Mouse (Mus musculus) intestine, embryonic 16.5 days (tissue): Measurements from ENCODE around the gene Khsrp. TPM values are rescaled to one million over a fixed set of nuclear protein-coding genes. Genes with fewer than 3 reads are reported as not detected.

Source experiments
- ATAC-seq: fragments of 200-750 bp; cut with Nextera tagmentation; 2 replicates; pipeline ENCODE4 v1.8.0; 2017; ENCODE audit warnings: moderate TSS enrichment, moderate library complexity
- H3K27ac ChIP-seq: fragments of 300-500 bp; sonication (generic); 2 replicates; pipeline ENCODE4 v1.5.1; 2014; ENCODE audit warnings: mild to moderate bottlenecking, low read length
- H3K27me3 ChIP-seq: fragments of 300-500 bp; sonication (generic); replicated peaks from 2 replicates; pipeline ENCODE4 v1.6.1; 2014; ENCODE audit warnings: low read length, control low read depth, mixed read lengths; ENCODE audit not compliant: control insufficient read depth, insufficient read depth
- H3K36me3 ChIP-seq: fragments of 300-500 bp; sonication (generic); 2 replicates; pipeline ENCODE4 v1.6.1; 2014; ENCODE audit warnings: low read length, control low read depth; ENCODE audit not compliant: control insufficient read depth, insufficient read depth
- H3K4me1 ChIP-seq: fragments of 300-500 bp; sonication (generic); 2 replicates; pipeline ENCODE4 v1.6.1; 2014; ENCODE audit warnings: low read length, control low read depth, mixed read lengths; ENCODE audit not compliant: control insufficient read depth, insufficient read depth
- H3K4me2 ChIP-seq: fragments of 300-500 bp; sonication (generic); 2 replicates; pipeline ENCODE4 v1.6.1; 2014; ENCODE audit warnings: low read depth, low read length, control low read depth
- H3K4me3 ChIP-seq: fragments of 300-500 bp; sonication (generic); 2 replicates; pipeline ENCODE4 v1.5.1; 2014; ENCODE audit warnings: mild to moderate bottlenecking, low read length
- H3K9ac ChIP-seq: fragments of 300-500 bp; sonication (generic); 2 replicates; pipeline ENCODE4 v1.6.1; 2014; ENCODE audit warnings: low read depth, low read length
- H3K9me3 ChIP-seq: fragments of 300-500 bp; sonication (generic); 2 replicates; pipeline ENCODE4 v1.6.1; 2016; ENCODE audit warnings: low read length, control low read depth; ENCODE audit not compliant: control insufficient read depth
- WGBS: fragments of 180-500 bp; shearing (Covaris S2); extraction: QIAGEN DNeasy Blood & Tissue Kit; methylation state at CpG from one replicate; pipeline ENCODE4 v1.1.7; 2014; 5-methylcytosine and 5-hydroxymethylcytosine counted together
- polyA plus RNA-seq: library from polyadenylated mRNA; unstranded; fragments of >200 nt; fragmentation: Nextera tagmentation; extraction: Ambion mirVana; gene quantifications from 2 replicates; pipeline ENCODE4 v1.2.1, GENCODE M21; 2015

Khsrp gene
- polyA plus RNA-seq, 1 experiment from 2014 or later = 15.7 TPM

GRCm38 (mm10) chr17:56996506-56996905 lies 34.8 kb downstream of the Khsrp start:
- Histone ChIP-seq H3K27ac (no peak overlapping the region), H3K4me2 (0 out of 2 replicates have a peak overlapping the region, but pooled peaks have one; percentile 22), H3K9me3 (no peaks in the 10 kb centered on the region), H3K4me3 (no peak overlapping the region; the same call in 1 of the 2 replicates), H3K4me1 (0 out of 2 replicates have a peak, but pooled peaks cover 5% of the 10 kb centered on the region), H3K27me3 (no peaks in the 10 kb centered on the region), H3K9ac (0 out of 2 replicates have a peak overlapping the region, but pooled peaks have one; percentile 21), H3K36me3 (peaks cover 26% of the 10 kb centered on the region)
- 72% methylated on average over 2 of the region's 2 CpGs for WGBS
- ATAC-seq = peak; percentile 1; the same call in 1 of the 2 replicates

- H3K9ac ChIP-seq = no peak overlapping the region
- H3K4me2 ChIP-seq = no peak overlapping the region
- H3K4me3 ChIP-seq = no peak overlapping the region
- no peaks in the 10 kb centered on the region for H3K9me3 ChIP-seq
- no peak overlapping the region for H3K27ac ChIP-seq
- 89% methylated on average over 8 of the region's 8 CpGs for WGBS
- peaks cover 26% of the 10 kb centered on the region for H3K36me3 ChIP-seq
- no peaks in the 10 kb centered on the region for H3K27me3 ChIP-seq
- no peak for ATAC-seq
- peaks cover 12% of the 10 kb centered on the region for H3K4me1 ChIP-seq
Observed at GRCm38 (mm10) chr17:56995046-56995445, 36.3 kb downstream of the Khsrp start.

- peaks cover 17% of the 10 kb centered on the region for H3K36me3 ChIP-seq
- no peak overlapping the region for H3K27ac ChIP-seq
- no peaks in the 10 kb centered on the region for H3K9me3 ChIP-seq
- peak overlapping the region; percentile 82 for H3K4me3 ChIP-seq
- H3K9ac ChIP-seq = peak overlapping the region; percentile 91
- ATAC-seq = no peak
- WGBS = 75% methylated on average over 2 of the region's 2 CpGs
- peaks cover 8% of the 10 kb centered on the region for H3K4me1 ChIP-seq
- H3K4me2 ChIP-seq = peak overlapping the region; percentile 67
- no peaks in the 10 kb centered on the region for H3K27me3 ChIP-seq
Observed at GRCm38 (mm10) chr17:56990966-56991365, 40.4 kb downstream of the Khsrp start.

- H3K27ac ChIP-seq = peak within 1 kb of the TSS; percentile 69
- H3K36me3 ChIP-seq = peaks cover 11% of the 10 kb centered on the region
- peak within 1 kb of the TSS; percentile 67 for H3K4me2 ChIP-seq
- H3K4me1 ChIP-seq = peaks cover 8% of the 10 kb centered on the region
- no peaks in the 10 kb centered on the region for H3K27me3 ChIP-seq
- H3K9ac ChIP-seq = peak within 1 kb of the TSS; percentile 91
- peak; percentile 98 for ATAC-seq
- peak within 1 kb of the TSS; percentile 82 for H3K4me3 ChIP-seq
- under 1% methylated on average over 52 of the region's 52 CpGs for WGBS
- H3K9me3 ChIP-seq = no peaks in the 10 kb centered on the region
Observed at GRCm38 (mm10) chr17:56990115-56990746, 41.1 kb downstream of the Khsrp start, which contains the start of gene Clpp. TSS of gene Clpp (plus strand) at chr17:56990305.

GRCm38 (mm10) chr17:56989467-56990114 lies 41.7 kb downstream of the Khsrp start:
- H3K4me2 ChIP-seq = peak overlapping the region; percentile 64
- peak overlapping the region; percentile 82 for H3K4me3 ChIP-seq
- H3K9ac ChIP-seq = peak overlapping the region; percentile 91
- H3K9me3 ChIP-seq = no peaks in the 10 kb centered on the region
- peak overlapping the region; percentile 69 for H3K27ac ChIP-seq
- peaks cover 11% of the 10 kb centered on the region for H3K36me3 ChIP-seq
- H3K4me1 ChIP-seq = peaks cover 9% of the 10 kb centered on the region
- no peaks in the 10 kb centered on the region for H3K27me3 ChIP-seq
- peak; percentile 94 for ATAC-seq
- 2% methylated on average over 25 of the region's 25 CpGs for WGBS

DNA sequence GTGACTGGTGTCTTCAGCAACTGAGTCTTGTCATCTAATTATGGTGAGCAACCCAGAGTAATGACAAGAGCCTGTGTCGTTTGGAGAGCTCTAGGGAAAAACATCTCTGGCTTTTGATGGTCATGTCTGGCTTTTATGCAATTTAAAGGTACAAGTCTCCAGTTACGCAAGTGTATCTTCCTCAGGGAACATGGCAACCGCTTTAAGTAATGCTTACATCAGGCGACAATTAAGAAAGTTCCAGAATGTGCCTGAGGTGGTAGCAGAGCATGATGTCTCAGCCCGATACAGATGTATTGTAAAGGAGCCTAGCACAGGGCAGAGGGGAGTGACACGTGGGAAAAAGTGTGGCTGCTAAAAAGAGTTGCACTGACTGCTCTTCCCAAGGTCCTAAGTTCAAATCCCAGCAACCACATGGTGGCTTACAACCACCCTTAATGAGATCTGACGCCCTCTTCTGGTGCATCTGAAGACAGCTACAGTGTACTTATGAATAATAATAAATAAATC lies 42.3 kb downstream of the Khsrp start:
- H3K9me3 ChIP-seq = no peaks in the 10 kb centered on the region
- peaks cover 9% of the 10 kb centered on the region for H3K4me1 ChIP-seq
- peak overlapping the region; percentile 64 for H3K4me2 ChIP-seq
- H3K9ac ChIP-seq = peak overlapping the region; percentile 91; the same call in 1 of the 2 replicates
- peak overlapping the region; percentile 82 for H3K4me3 ChIP-seq
- no peaks in the 10 kb centered on the region for H3K27me3 ChIP-seq
- ATAC-seq = no peak
- 73% methylated on average over 7 of the region's 7 CpGs for WGBS
- H3K36me3 ChIP-seq = peaks cover 11% of the 10 kb centered on the region
- H3K27ac ChIP-seq = no peak overlapping the region

DNA sequence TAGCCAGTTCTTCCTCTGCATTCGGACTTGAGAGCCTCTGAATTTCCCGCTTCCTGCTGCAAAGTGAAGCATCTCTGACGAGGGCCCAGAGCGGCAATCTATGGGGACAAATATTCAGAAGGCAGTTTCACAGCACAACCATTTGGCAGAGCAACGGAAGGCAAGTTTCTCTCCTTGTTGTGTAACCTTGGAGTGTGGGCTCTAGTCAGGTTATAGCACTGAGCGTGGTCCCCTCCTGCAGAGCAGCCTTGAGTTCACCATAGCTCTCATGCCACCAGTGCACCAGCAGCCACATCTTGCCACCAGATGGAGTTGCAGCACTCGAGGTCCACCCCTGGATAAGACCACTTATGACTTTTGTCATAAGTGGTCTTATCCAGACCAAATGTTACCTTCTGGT lies 42.9 kb downstream of the Khsrp start:
- WGBS = 90% methylated on average over 7 of the region's 7 CpGs

DNA sequence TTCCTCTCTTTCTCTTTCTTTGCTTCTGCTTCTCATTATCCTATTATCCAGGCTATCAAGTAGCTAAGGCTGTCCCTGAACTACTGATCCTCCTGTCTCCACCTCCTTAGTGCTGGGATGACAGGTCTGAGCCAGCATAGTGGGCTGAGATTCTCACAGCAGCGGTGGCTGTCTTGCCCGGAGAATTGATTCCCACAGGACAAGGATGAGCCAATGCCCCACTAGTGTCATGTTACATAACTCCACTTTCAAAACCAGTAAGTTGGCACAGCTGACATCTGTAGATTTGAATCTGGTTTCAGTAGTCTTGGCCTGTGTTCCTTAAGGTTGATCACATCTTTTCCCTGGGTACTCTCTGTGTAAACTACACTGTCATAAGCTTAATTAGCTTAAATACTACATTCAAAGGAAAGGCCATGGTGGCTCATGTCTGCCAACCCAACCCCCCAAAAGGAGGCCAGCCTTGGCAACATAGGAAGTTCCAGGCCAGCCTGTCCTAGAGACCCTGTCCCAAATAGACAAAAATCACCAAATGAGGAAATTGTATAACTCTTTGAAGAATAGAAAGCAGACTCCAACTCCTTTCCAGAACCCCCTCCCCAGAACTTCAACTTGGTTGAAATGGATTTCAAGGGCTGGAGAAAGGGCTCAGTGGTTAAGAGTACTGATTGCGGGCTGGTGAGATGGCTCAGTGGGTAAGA lies 45.1 kb downstream of the Khsrp start:
- Histone ChIP-seq H3K9me3 (no peaks in the 10 kb centered on the region), H3K4me3 (no peak overlapping the region), H3K27ac (no peak overlapping the region), H3K4me2 (no peak overlapping the region), H3K36me3 (no peaks in the 10 kb centered on the region), H3K27me3 (no peaks in the 10 kb centered on the region), H3K4me1 (peaks cover 12% of the 10 kb centered on the region), H3K9ac (no peak overlapping the region)
- 86% methylated on average over 3 of the region's 3 CpGs for WGBS
- ATAC-seq = no peak

More for the DNA sequence above, 42.9 kb downstream of the Khsrp start:
- no peaks in the 10 kb centered on the region for H3K9me3 ChIP-seq
- no peak overlapping the region for H3K9ac ChIP-seq
- no peaks in the 10 kb centered on the region for H3K27me3 ChIP-seq
- peaks cover 9% of the 10 kb centered on the region for H3K4me1 ChIP-seq
- peaks cover 6% of the 10 kb centered on the region for H3K36me3 ChIP-seq
- no peak overlapping the region for H3K4me2 ChIP-seq
- H3K27ac ChIP-seq = no peak overlapping the region
- no peak for ATAC-seq
- H3K4me3 ChIP-seq = no peak overlapping the region

- 80% methylated on average over 3 of the region's 3 CpGs for WGBS
- Histone ChIP-seq H3K4me1 (peaks cover 8% of the 10 kb centered on the region; the same call in 1 of the 2 replicates), H3K4me2 (no peak overlapping the region), H3K27me3 (no peaks in the 10 kb centered on the region), H3K9ac (no peak overlapping the region), H3K9me3 (no peaks in the 10 kb centered on the region), H3K4me3 (no peak overlapping the region), H3K27ac (no peak overlapping the region), H3K36me3 (no peaks in the 10 kb centered on the region)
- no peak for ATAC-seq
Observed at GRCm38 (mm10) chr17:56985656-56986055, 45.7 kb downstream of the Khsrp start.
